Mouse (Mus musculus) layer of hippocampus, adult 2 months (tissue): ENCODE data around the gene Cyp39a1. TPM values are rescaled to one million over a fixed set of nuclear protein-coding genes. Genes with fewer than 3 reads are reported as not detected.

Source experiments
- DNase-seq, 2 experiments: peaks; one replicate each; pipeline ENCODE4 v3.0.0; 2022; ENCODE audit warnings: low spot score in 2 of 2
- H3K27ac ChIP-seq: fragments of 200-600 bp; 2 replicates; pipeline ENCODE4 v1.8.1; 2022
- H3K4me3 ChIP-seq: fragments of 200-600 bp; 2 replicates; pipeline ENCODE4 v1.8.1; 2022; ENCODE audit warnings: mild to moderate bottlenecking
- CTCF ChIP-seq: fragments of 200-600 bp; conservative IDR thresholded peaks from 2 replicates; pipeline ENCODE4 v1.8.1; 2022; ENCODE audit warnings: antibody characterized with exemption, mild to moderate bottlenecking, moderate library complexity
- total RNA-seq, 2 experiments: library from RNA; stranded (reverse); gene quantifications; 2 replicates each; pipeline ENCODE4 v1.2.3; 2021

Cyp39a1 gene
- total RNA-seq, 2 experiments from 2014 or later: 0.79 to 1.1 TPM

- Histone ChIP-seq H3K4me3 (no peak overlapping the region), H3K27ac (peak overlapping the region; percentile 54)
- TF ChIP-seq CTCF: peak; percentile 80
- DNase-seq: no peak
These were observed 17.4 kb upstream of the Cyp39a1 start for GRCm38 (mm10) chr17:43649641-43650436.

- peak; percentile 22 for TF ChIP-seq CTCF
- no peak for DNase-seq
- no peak overlapping the region for H3K4me3 ChIP-seq
- H3K27ac ChIP-seq: no peak overlapping the region
These were observed 15.7 kb upstream of the Cyp39a1 start for GRCm38 (mm10) chr17:43651314-43652046.

GRCm38 (mm10) chr17:43666576-43667289 is 492 bp upstream of the Cyp39a1 start, which contains the start of gene Slc25a27:
Gene Slc25a27, minus strand, starts transcription at chr17:43667214.
- no peak for TF ChIP-seq CTCF
- Histone ChIP-seq H3K4me3 (peak within 1 kb of the TSS; percentile 90), H3K27ac (peak within 1 kb of the TSS; percentile 94)
- DNase-seq: peak; percentile 80 to 92

- Histone ChIP-seq H3K4me3 (no peak overlapping the region), H3K27ac (no peak overlapping the region)
- DNase-seq: no peak
- TF ChIP-seq CTCF: no peak
These were observed 2.0 kb downstream of the Cyp39a1 start for GRCm38 (mm10) chr17:43669145-43669695.

GRCm38 (mm10) chr17:43671907-43672306 is 4.7 kb downstream of the Cyp39a1 start:
- DNase-seq: no peak
- no peak overlapping the region for H3K27ac ChIP-seq
- H3K4me3 ChIP-seq: no peak overlapping the region
- no peak for TF ChIP-seq CTCF

- no peak for TF ChIP-seq CTCF
- no peak overlapping the region for H3K27ac ChIP-seq
- no peak for DNase-seq
- no peak overlapping the region for H3K4me3 ChIP-seq
These were observed 8.0 kb downstream of the Cyp39a1 start for GRCm38 (mm10) chr17:43675228-43675627.

GRCm38 (mm10) chr17:43676241-43676640 is 9.0 kb downstream of the Cyp39a1 start:
- Histone ChIP-seq H3K27ac (no peak overlapping the region), H3K4me3 (no peak overlapping the region)
- DNase-seq: no peak
- TF ChIP-seq CTCF: peak; percentile 30

GRCm38 (mm10) chr17:43677317-43677716 is 10.1 kb downstream of the Cyp39a1 start:
- H3K4me3 ChIP-seq: no peak overlapping the region
- no peak for DNase-seq
- no peak for TF ChIP-seq CTCF
- no peak overlapping the region for H3K27ac ChIP-seq

- H3K4me3 ChIP-seq: no peak overlapping the region
- no peak overlapping the region for H3K27ac ChIP-seq
- TF ChIP-seq CTCF: no peak
- DNase-seq: no peak
These were observed 16.9 kb downstream of the Cyp39a1 start for GRCm38 (mm10) chr17:43684086-43684485.

GRCm38 (mm10) chr17:43684638-43685037 is 17.4 kb downstream of the Cyp39a1 start:
- no peak overlapping the region for H3K4me3 ChIP-seq
- DNase-seq: no peak
- no peak for TF ChIP-seq CTCF
- no peak overlapping the region for H3K27ac ChIP-seq

GRCm38 (mm10) chr17:43689591-43689990 is 22.4 kb downstream of the Cyp39a1 start:
- no peak for DNase-seq
- Histone ChIP-seq H3K27ac (no peak overlapping the region), H3K4me3 (no peak overlapping the region)
- TF ChIP-seq CTCF: no peak

GRCm38 (mm10) chr17:43698997-43699649 is 31.9 kb downstream of the Cyp39a1 start:
- H3K4me3 ChIP-seq: no peak overlapping the region
- peak; percentile 50 to 86 for DNase-seq
- TF ChIP-seq CTCF: peak; percentile 94
- no peak overlapping the region for H3K27ac ChIP-seq
